Mouse (Mus musculus) liver, adult 2 months (tissue): ENCODE measurements at regions not wholly inside any gene's neighbourhood (a gene's known extent, or its start where the extent isn't known, plus 50 kb on each side); places are given as distances from the start of the nearest gene placed in this dataset.

Experiments
- CTCF ChIP-seq: fragments of 200-500 bp; IDR thresholded peaks from 2 replicates; pipeline ENCODE4 v1.5.1; 2011; ENCODE audit warnings: low read depth, low read length, control low read depth
- POLR2A ChIP-seq: fragments of 200-500 bp; IDR thresholded peaks from 2 replicates; pipeline ENCODE4 v1.6.1; 2011; ENCODE audit warnings: low read length, control low read depth; ENCODE audit not compliant: insufficient read depth; ENCODE audit errors: extremely low read depth

- no peak for TF ChIP-seq CTCF
- TF ChIP-seq POLR2A: no peak
These were observed 187.2 kb upstream of the St8sia2 start for GRCm38 (mm10) chr7:74200661-74201060.
